Mouse (Mus musculus): ENCODE results near the gene Ppp1r9a. TPM values are rescaled to one million over a fixed set of nuclear protein-coding genes. Genes with fewer than 3 reads are reported as not detected.
A peak's percentile ranks its signal among the peaks of the same experiment; 100 is the strongest.

The Ppp1r9a gene
- polyA plus RNA-seq, 1 experiment from 2014 or later, result 51.7 TPM

GRCm38 (mm10) chr6:5102741-5103140 lies 200.0 kb downstream of the Ppp1r9a start:
- no peaks in the 10 kb centered on the region for H3K4me1 ChIP-seq
- WGBS, result 24% methylated on average over 2 of the region's 2 CpGs
- H3K4me3 ChIP-seq, result no peak overlapping the region
- ATAC-seq (replicated peaks), result peak; percentile 61
- no peaks in the 10 kb centered on the region for H3K36me3 ChIP-seq (replicated peaks)
- no peak overlapping the region for H3K9ac ChIP-seq
- H3K4me2 ChIP-seq, result no peak overlapping the region
- no peaks in the 10 kb centered on the region for H3K27me3 ChIP-seq (replicated peaks)
- no peak overlapping the region for H3K27ac ChIP-seq
- no peaks in the 10 kb centered on the region for H3K9me3 ChIP-seq

DNA sequence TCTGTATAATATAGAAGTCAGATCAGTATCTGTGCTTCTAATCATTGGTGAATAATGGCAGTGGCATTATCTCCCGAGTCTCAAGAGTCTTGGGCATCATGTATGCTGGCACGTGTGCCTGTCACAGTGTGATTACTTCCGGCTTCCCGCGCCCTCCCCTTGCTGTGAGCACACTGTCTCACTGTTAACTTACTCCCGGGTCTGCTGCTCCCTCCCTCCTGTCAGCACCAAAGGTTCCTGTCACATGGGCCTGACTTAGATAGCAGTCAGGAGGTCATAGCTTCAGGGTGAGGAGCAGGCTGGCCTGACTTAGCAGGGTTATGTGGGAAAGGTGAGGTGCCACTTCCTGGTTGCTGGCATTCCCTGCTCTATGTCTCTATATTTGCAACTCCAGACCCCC lies 201.1 kb downstream of the Ppp1r9a start:
- ATAC-seq (replicated peaks), result no peak

GRCm38 (mm10) chr6:5104238-5104637 lies 201.5 kb downstream of the Ppp1r9a start:
- H3K9ac ChIP-seq, result no peak overlapping the region
- no peak for ATAC-seq (replicated peaks)
- no peak overlapping the region for H3K27ac ChIP-seq
- no peaks in the 10 kb centered on the region for H3K9me3 ChIP-seq
- H3K27me3 ChIP-seq (replicated peaks), result no peaks in the 10 kb centered on the region
- 89% methylated on average over 7 of the region's 7 CpGs for WGBS
- no peak overlapping the region for H3K4me3 ChIP-seq
- no peak overlapping the region for H3K4me2 ChIP-seq
- H3K4me1 ChIP-seq, result no peaks in the 10 kb centered on the region
- H3K36me3 ChIP-seq (replicated peaks), result no peaks in the 10 kb centered on the region

More for the DNA sequence above, 201.1 kb downstream of the Ppp1r9a start:
- no peaks in the 10 kb centered on the region for H3K27me3 ChIP-seq (replicated peaks)
- H3K4me3 ChIP-seq, result no peak overlapping the region
- no peaks in the 10 kb centered on the region for H3K9me3 ChIP-seq
- no peaks in the 10 kb centered on the region for H3K36me3 ChIP-seq (replicated peaks)
- H3K27ac ChIP-seq, result no peak overlapping the region
- WGBS, result 60% methylated on average over 6 of the region's 6 CpGs
- H3K4me2 ChIP-seq, result no peak overlapping the region
- H3K9ac ChIP-seq, result no peak overlapping the region
- H3K4me1 ChIP-seq, result no peaks in the 10 kb centered on the region

DNA sequence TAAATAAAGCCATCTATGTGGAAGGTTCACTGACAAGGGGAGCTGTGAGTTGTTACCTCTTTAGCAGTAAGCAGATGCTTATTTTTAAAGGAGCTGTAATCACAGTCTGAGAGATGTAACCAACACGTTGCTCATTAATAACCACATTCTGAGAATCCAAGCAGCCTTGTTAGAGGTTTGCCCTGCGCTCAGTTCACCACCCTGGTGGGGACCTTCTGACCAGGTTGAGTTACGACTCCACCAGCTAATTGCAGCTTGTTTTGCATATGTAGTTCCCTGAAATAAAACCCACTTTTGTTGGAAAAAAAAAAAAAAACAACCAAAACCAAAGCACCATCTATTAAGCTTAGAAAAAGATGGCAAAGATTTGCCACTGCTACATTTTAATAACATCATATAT lies 205.8 kb downstream of the Ppp1r9a start:
- no peaks in the 10 kb centered on the region for H3K27me3 ChIP-seq (replicated peaks)
- 64% methylated on average over 3 of the region's 3 CpGs for WGBS
- no peak overlapping the region for H3K4me2 ChIP-seq
- peaks cover 7% of the 10 kb centered on the region; the same call in 1 of the 2 replicates for H3K4me1 ChIP-seq
- no peaks in the 10 kb centered on the region for H3K9me3 ChIP-seq
- H3K36me3 ChIP-seq (replicated peaks), result no peaks in the 10 kb centered on the region
- no peak for ATAC-seq (replicated peaks)
- no peak overlapping the region for H3K4me3 ChIP-seq
- no peak overlapping the region for H3K9ac ChIP-seq
- H3K27ac ChIP-seq, result no peak overlapping the region

GRCm38 (mm10) chr6:5109925-5110714 lies 207.4 kb downstream of the Ppp1r9a start:
- Histone ChIP-seq H3K27me3 (replicated peaks) (no peaks in the 10 kb centered on the region), H3K9me3 (no peaks in the 10 kb centered on the region), H3K27ac (peak overlapping the region; percentile 58), H3K4me1 (peaks cover 7% of the 10 kb centered on the region; the same call in 1 of the 2 replicates), H3K4me3 (peak overlapping the region; percentile 33), H3K36me3 (replicated peaks) (no peaks in the 10 kb centered on the region), H3K4me2 (peak overlapping the region; percentile 52), H3K9ac (0 out of 2 replicates have a peak overlapping the region, but pooled peaks have one; percentile 11)
- ATAC-seq (replicated peaks), result peak; percentile 99
- WGBS, result 5% methylated on average over 18 of the region's 18 CpGs

- no peak overlapping the region for H3K4me3 ChIP-seq
- H3K9me3 ChIP-seq, result no peaks in the 10 kb centered on the region
- H3K36me3 ChIP-seq (replicated peaks), result no peaks in the 10 kb centered on the region
- 28% methylated on average over 3 of the region's 3 CpGs for WGBS
- ATAC-seq (replicated peaks), result no peak; the same call in 1 of the 2 replicates
- H3K27ac ChIP-seq, result no peak overlapping the region
- no peak overlapping the region for H3K9ac ChIP-seq
- peaks cover 7% of the 10 kb centered on the region; the same call in 1 of the 2 replicates for H3K4me1 ChIP-seq
- H3K4me2 ChIP-seq, result no peak overlapping the region
- H3K27me3 ChIP-seq (replicated peaks), result no peaks in the 10 kb centered on the region
Observed at GRCm38 (mm10) chr6:5110715-5111048, 208.0 kb downstream of the Ppp1r9a start.

- no peak for ATAC-seq (replicated peaks)
- H3K36me3 ChIP-seq (replicated peaks), result no peaks in the 10 kb centered on the region
- H3K4me2 ChIP-seq, result no peak overlapping the region
- no peak overlapping the region for H3K9ac ChIP-seq
- H3K4me1 ChIP-seq, result peaks cover 7% of the 10 kb centered on the region; the same call in 1 of the 2 replicates
- H3K27me3 ChIP-seq (replicated peaks), result no peaks in the 10 kb centered on the region
- 62% methylated on average over 8 of the region's 8 CpGs for WGBS
- no peaks in the 10 kb centered on the region for H3K9me3 ChIP-seq
- no peak overlapping the region for H3K4me3 ChIP-seq
- H3K27ac ChIP-seq, result no peak overlapping the region
Observed at GRCm38 (mm10) chr6:5113103-5113502, 210.4 kb downstream of the Ppp1r9a start.

DNA sequence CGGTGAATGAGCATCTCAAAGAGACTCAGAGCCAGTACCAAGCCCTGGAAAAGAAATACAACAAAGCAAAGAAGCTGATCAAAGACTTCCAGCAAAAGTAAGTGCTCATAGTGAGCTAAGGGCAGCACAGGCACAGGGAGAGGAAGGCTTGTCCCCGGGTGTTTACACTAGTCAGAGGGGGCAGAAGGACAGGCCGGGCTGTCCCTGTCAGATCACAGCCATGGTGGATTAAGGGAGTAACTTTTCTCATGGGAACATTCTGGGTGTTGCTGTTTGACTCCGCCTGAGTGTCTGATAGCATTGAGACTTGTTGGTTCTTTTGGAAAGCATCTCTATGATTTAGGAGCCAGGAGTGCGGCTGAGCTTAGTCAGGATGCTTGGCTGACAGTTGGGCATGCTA lies 211.0 kb downstream of the Ppp1r9a start:
- Histone ChIP-seq H3K36me3 (replicated peaks) (no peaks in the 10 kb centered on the region), H3K27me3 (replicated peaks) (no peaks in the 10 kb centered on the region), H3K9ac (no peak overlapping the region), H3K4me2 (no peak overlapping the region), H3K27ac (no peak overlapping the region), H3K4me3 (no peak overlapping the region), H3K9me3 (no peaks in the 10 kb centered on the region), H3K4me1 (peaks cover 7% of the 10 kb centered on the region; the same call in 1 of the 2 replicates)
- ATAC-seq (replicated peaks), result no peak
- 59% methylated on average over 5 of the region's 5 CpGs for WGBS

GRCm38 (mm10) chr6:5114857-5115256 lies 212.1 kb downstream of the Ppp1r9a start:
- H3K4me1 ChIP-seq, result peaks cover 2% of the 10 kb centered on the region; the same call in 1 of the 2 replicates
- H3K9me3 ChIP-seq, result no peaks in the 10 kb centered on the region
- 90% methylated on average over 7 of the region's 7 CpGs for WGBS
- H3K36me3 ChIP-seq (replicated peaks), result no peaks in the 10 kb centered on the region
- H3K27ac ChIP-seq, result no peak overlapping the region
- ATAC-seq (replicated peaks), result no peak
- no peak overlapping the region for H3K9ac ChIP-seq
- no peaks in the 10 kb centered on the region for H3K27me3 ChIP-seq (replicated peaks)
- H3K4me3 ChIP-seq, result no peak overlapping the region
- no peak overlapping the region for H3K4me2 ChIP-seq

- Histone ChIP-seq H3K27ac (no peak overlapping the region), H3K9me3 (no peaks in the 10 kb centered on the region), H3K9ac (no peak overlapping the region), H3K4me2 (no peak overlapping the region), H3K27me3 (replicated peaks) (no peaks in the 10 kb centered on the region), H3K4me3 (no peak overlapping the region), H3K4me1 (no peaks in the 10 kb centered on the region), H3K36me3 (replicated peaks) (no peaks in the 10 kb centered on the region)
- WGBS, result 90% methylated on average over 15 of the region's 15 CpGs
- no peak for ATAC-seq (replicated peaks)
Observed at GRCm38 (mm10) chr6:5119181-5119910, 216.6 kb downstream of the Ppp1r9a start.

GRCm38 (mm10) chr6:5120229-5120628 lies 217.5 kb downstream of the Ppp1r9a start:
- 53% methylated on average over 3 of the region's 3 CpGs for WGBS
- H3K36me3 ChIP-seq (replicated peaks), result no peaks in the 10 kb centered on the region
- ATAC-seq (replicated peaks), result no peak

GRCm38 (mm10) chr6:5129364-5130093 lies 226.8 kb downstream of the Ppp1r9a start:
- H3K36me3 ChIP-seq (replicated peaks), result peaks cover 3% of the 10 kb centered on the region; the same call in 1 of the 2 replicates
- no peak overlapping the region for H3K9ac ChIP-seq
- H3K9me3 ChIP-seq, result no peaks in the 10 kb centered on the region
- H3K27ac ChIP-seq, result no peak overlapping the region
- ATAC-seq (replicated peaks), result peak; percentile 82
- no peaks in the 10 kb centered on the region for H3K27me3 ChIP-seq (replicated peaks)
- 60% methylated on average over 14 of the region's 14 CpGs for WGBS
- no peaks in the 10 kb centered on the region for H3K4me1 ChIP-seq
- no peak overlapping the region for H3K4me2 ChIP-seq
- H3K4me3 ChIP-seq, result no peak overlapping the region

More at GRCm38 (mm10) chr6:5120229-5120628, 217.5 kb downstream of the Ppp1r9a start:
- Histone ChIP-seq H3K27me3 (replicated peaks) (no peaks in the 10 kb centered on the region), H3K9ac (no peak overlapping the region), H3K4me2 (no peak overlapping the region), H3K9me3 (no peaks in the 10 kb centered on the region), H3K4me3 (no peak overlapping the region), H3K27ac (no peak overlapping the region), H3K4me1 (no peaks in the 10 kb centered on the region)

Measured in midbrain, embryonic 15.5 days (tissue).